20 mouse cellular contexts compared by ENCODE assay signal in genomic region chr2:155039956-155040355, GRCm38 (mm10). TPM values are rescaled to one million over a fixed set of nuclear protein-coding genes. Genes with fewer than 3 reads are reported as not detected.
"Had no signal": no experiment of that assay in that cellular context is flagged by ENCODE, and none has a peak within 500 bp of the region (broad histone marks: within the 10 kb centered on the region; RNA-seq: fewer than 3 reads in every experiment).

No protein-coding gene starts in this region.

- H3K36me3 ChIP-seq: liver, embryonic 15.5 days; midbrain, embryonic 13.5 days; midbrain, embryonic 15.5 days; neural tube, embryonic 12.5 days; stomach, embryonic 15.5 days had no signal

- H3K27ac ChIP-seq: liver, embryonic 15.5 days; macrophage; midbrain, embryonic 13.5 days; midbrain, embryonic 15.5 days; neural tube, embryonic 12.5 days; stomach, embryonic 15.5 days had no signal

- H3K9ac ChIP-seq: liver, embryonic 15.5 days; liver, postnatal 0 days; lung, embryonic 14.5 days; midbrain, embryonic 13.5 days; midbrain, embryonic 15.5 days; neural tube, embryonic 12.5 days; stomach, embryonic 15.5 days had no signal

- H3K27me3 ChIP-seq: midbrain, embryonic 13.5 days; midbrain, embryonic 15.5 days; neural tube, embryonic 12.5 days; stomach, embryonic 15.5 days had no signal

- H3K4me2 ChIP-seq: liver, embryonic 15.5 days; lung, embryonic 14.5 days; midbrain, embryonic 11.5 days; midbrain, embryonic 13.5 days; midbrain, embryonic 15.5 days; neural tube, embryonic 12.5 days; stomach, embryonic 15.5 days had no signal

- ATAC-seq: liver, postnatal 0 days; midbrain, embryonic 13.5 days; midbrain, embryonic 15.5 days had no signal

- H3K4me1 ChIP-seq: liver, embryonic 15.5 days; midbrain, embryonic 13.5 days; midbrain, embryonic 15.5 days; neural tube, embryonic 12.5 days; stomach, embryonic 15.5 days had no signal

- H3K4me3 ChIP-seq: liver, embryonic 15.5 days; megakaryocyte, embryonic 14.5 days; midbrain, embryonic 13.5 days; midbrain, embryonic 15.5 days; neural tube, embryonic 12.5 days; stomach, embryonic 15.5 days had no signal

- H3K9me3 ChIP-seq: liver, embryonic 15.5 days; megakaryocyte, embryonic 14.5 days; midbrain, embryonic 13.5 days; midbrain, embryonic 15.5 days; neural tube, embryonic 12.5 days; stomach, embryonic 15.5 days had no signal

- DNase-seq: liver, postnatal 0 days; lung, embryonic 14.5 days; lung, postnatal 10 days; lung, postnatal 36 days; right cerebral cortex, postnatal 14 days; thymus, adult 18-20 months; thymus, postnatal 14 days; thymus, postnatal 36 days had no signal

RNA-seq across cellular contexts. Expression of gene Gm14226, which starts 21.9 kb away (rescaled TPM):
- total RNA-seq: megakaryocyte progenitor cell, adult 5-6 weeks; midbrain, postnatal 0 days; monocyte, adult 5-6 weeks; neutrophil, adult 5-6 weeks had no signal
- polyA plus RNA-seq: macrophage had no signal
